Mouse (Mus musculus) intestine, embryonic 16.5 days (tissue): ENCODE data around the gene Glt6d1. TPM values are rescaled to one million over a fixed set of nuclear protein-coding genes. Genes with fewer than 3 reads are reported as not detected.

ENCODE experiments used
- ATAC-seq: fragments of 200-750 bp; cut with Nextera tagmentation; 2 replicates; pipeline ENCODE4 v1.8.0; 2017; ENCODE audit warnings: moderate TSS enrichment, moderate library complexity
- H3K27ac ChIP-seq: fragments of 300-500 bp; sonication (generic); 2 replicates; pipeline ENCODE4 v1.5.1; 2014; ENCODE audit warnings: mild to moderate bottlenecking, low read length
- H3K27me3 ChIP-seq: fragments of 300-500 bp; sonication (generic); replicated peaks from 2 replicates; pipeline ENCODE4 v1.6.1; 2014; ENCODE audit warnings: low read length, control low read depth, mixed read lengths; ENCODE audit not compliant: control insufficient read depth, insufficient read depth
- H3K36me3 ChIP-seq: fragments of 300-500 bp; sonication (generic); 2 replicates; pipeline ENCODE4 v1.6.1; 2014; ENCODE audit warnings: low read length, control low read depth; ENCODE audit not compliant: control insufficient read depth, insufficient read depth
- H3K4me1 ChIP-seq: fragments of 300-500 bp; sonication (generic); 2 replicates; pipeline ENCODE4 v1.6.1; 2014; ENCODE audit warnings: low read length, control low read depth, mixed read lengths; ENCODE audit not compliant: control insufficient read depth, insufficient read depth
- H3K4me2 ChIP-seq: fragments of 300-500 bp; sonication (generic); 2 replicates; pipeline ENCODE4 v1.6.1; 2014; ENCODE audit warnings: low read depth, low read length, control low read depth
- H3K4me3 ChIP-seq: fragments of 300-500 bp; sonication (generic); 2 replicates; pipeline ENCODE4 v1.5.1; 2014; ENCODE audit warnings: mild to moderate bottlenecking, low read length
- H3K9ac ChIP-seq: fragments of 300-500 bp; sonication (generic); 2 replicates; pipeline ENCODE4 v1.6.1; 2014; ENCODE audit warnings: low read depth, low read length
- H3K9me3 ChIP-seq: fragments of 300-500 bp; sonication (generic); 2 replicates; pipeline ENCODE4 v1.6.1; 2016; ENCODE audit warnings: low read length, control low read depth; ENCODE audit not compliant: control insufficient read depth
- WGBS: fragments of 180-500 bp; shearing (Covaris S2); extraction: QIAGEN DNeasy Blood & Tissue Kit; methylation state at CpG from one replicate; pipeline ENCODE4 v1.1.7; 2014; 5-methylcytosine and 5-hydroxymethylcytosine counted together
- polyA plus RNA-seq: library from polyadenylated mRNA; unstranded; fragments of >200 nt; fragmentation: Nextera tagmentation; extraction: Ambion mirVana; gene quantifications from 2 replicates; pipeline ENCODE4 v1.2.1, GENCODE M21; 2015

Glt6d1 gene
- polyA plus RNA-seq, 1 experiment from 2014 or later, result not detected

- H3K27me3 ChIP-seq, result no peaks in the 10 kb centered on the region
- no peak for ATAC-seq
These were observed 38.9 kb downstream of the Glt6d1 start, which contains the start of gene Lcn11 for GRCm38 (mm10) chr2:25776717-25777116. Gene Lcn11 (plus strand): TSS chr2:25777017.

GRCm38 (mm10) chr2:25775991-25776390 is 39.7 kb downstream of the Glt6d1 start:
- WGBS, result 78% methylated on average over 3 of the region's 3 CpGs
- H3K27ac ChIP-seq, result no peak overlapping the region
- no peaks in the 10 kb centered on the region for H3K4me1 ChIP-seq
- no peaks in the 10 kb centered on the region for H3K36me3 ChIP-seq
- H3K4me2 ChIP-seq, result no peak overlapping the region
- no peak overlapping the region for H3K4me3 ChIP-seq
- H3K27me3 ChIP-seq, result no peaks in the 10 kb centered on the region
- ATAC-seq, result no peak
- H3K9me3 ChIP-seq, result no peaks in the 10 kb centered on the region
- H3K9ac ChIP-seq, result no peak overlapping the region

More at GRCm38 (mm10) chr2:25776717-25777116, 38.9 kb downstream of the Glt6d1 start, which contains the start of gene Lcn11:
- no peak within 1 kb of the TSS for H3K4me3 ChIP-seq
- H3K27ac ChIP-seq, result no peak within 1 kb of the TSS
- H3K4me2 ChIP-seq, result no peak within 1 kb of the TSS
- H3K36me3 ChIP-seq, result no peaks in the 10 kb centered on the region
- no peaks in the 10 kb centered on the region for H3K4me1 ChIP-seq
- WGBS, result 78% methylated on average over 1 of the region's 1 CpGs
- no peaks in the 10 kb centered on the region for H3K9me3 ChIP-seq
- no peak within 1 kb of the TSS for H3K9ac ChIP-seq

GRCm38 (mm10) chr2:25774640-25775039 is 41.0 kb downstream of the Glt6d1 start:
- 71% methylated on average over 2 of the region's 2 CpGs for whole genome bisulfite sequencing
- Histone ChIP-seq H3K9ac (no peak overlapping the region), H3K9me3 (no peaks in the 10 kb centered on the region), H3K36me3 (no peaks in the 10 kb centered on the region), H3K4me1 (no peaks in the 10 kb centered on the region), H3K27me3 (no peaks in the 10 kb centered on the region), H3K4me3 (no peak overlapping the region), H3K4me2 (no peak overlapping the region), H3K27ac (no peak overlapping the region)
- no peak for ATAC-seq

DNA sequence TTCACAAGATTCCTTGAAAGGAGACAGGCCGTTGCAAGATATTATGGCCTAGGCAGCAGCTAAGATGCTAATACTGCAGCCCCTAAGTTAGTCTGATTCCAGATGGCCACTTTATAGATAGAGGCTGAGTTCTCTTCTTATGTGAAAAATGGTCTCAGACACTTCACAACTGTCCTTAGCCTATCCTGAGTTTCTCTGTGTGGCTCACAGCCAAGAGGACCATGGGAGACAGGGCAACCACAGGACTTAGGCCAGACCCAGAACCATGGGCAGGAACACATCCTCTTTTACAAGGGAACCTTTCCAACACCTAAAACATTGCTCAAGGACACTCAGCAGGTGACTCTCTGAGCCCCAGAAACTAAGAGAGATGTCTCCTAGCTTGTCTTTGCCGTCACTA is 42.1 kb downstream of the Glt6d1 start:
- Histone ChIP-seq H3K9ac (no peak overlapping the region), H3K4me2 (no peak overlapping the region), H3K4me1 (no peaks in the 10 kb centered on the region), H3K4me3 (no peak overlapping the region), H3K27ac (no peak overlapping the region), H3K27me3 (no peaks in the 10 kb centered on the region), H3K9me3 (no peaks in the 10 kb centered on the region), H3K36me3 (no peaks in the 10 kb centered on the region)
- 88% methylated on average over 2 of the region's 2 CpGs for WGBS
- no peak for ATAC-seq

DNA sequence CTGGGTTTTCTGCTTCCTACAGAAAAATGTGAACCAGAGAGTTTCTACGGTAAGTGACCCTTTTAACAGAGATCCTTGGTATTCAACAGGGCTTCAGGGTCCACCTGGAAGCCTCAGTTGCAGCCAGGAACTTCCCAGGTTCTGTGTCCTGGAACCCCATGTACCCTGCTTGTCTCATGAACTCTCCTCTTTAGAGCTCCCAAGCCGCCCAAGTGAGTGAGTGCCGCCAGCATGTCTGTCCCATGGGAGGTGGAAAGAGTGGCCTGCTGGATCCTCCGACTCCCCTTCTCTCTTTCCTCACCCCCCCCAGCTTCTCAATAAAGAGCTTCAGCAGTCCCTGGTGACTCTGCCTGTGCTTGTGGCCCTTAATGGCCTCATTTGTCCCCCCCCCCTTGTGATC is 47.9 kb downstream of the Glt6d1 start:
- 71% methylated on average over 4 of the region's 4 CpGs for WGBS
- Histone ChIP-seq H3K4me3 (no peak overlapping the region), H3K9me3 (no peaks in the 10 kb centered on the region), H3K4me1 (no peaks in the 10 kb centered on the region), H3K36me3 (no peaks in the 10 kb centered on the region), H3K27me3 (no peaks in the 10 kb centered on the region), H3K4me2 (no peak overlapping the region), H3K27ac (no peak overlapping the region), H3K9ac (no peak overlapping the region)
- ATAC-seq, result no peak

DNA sequence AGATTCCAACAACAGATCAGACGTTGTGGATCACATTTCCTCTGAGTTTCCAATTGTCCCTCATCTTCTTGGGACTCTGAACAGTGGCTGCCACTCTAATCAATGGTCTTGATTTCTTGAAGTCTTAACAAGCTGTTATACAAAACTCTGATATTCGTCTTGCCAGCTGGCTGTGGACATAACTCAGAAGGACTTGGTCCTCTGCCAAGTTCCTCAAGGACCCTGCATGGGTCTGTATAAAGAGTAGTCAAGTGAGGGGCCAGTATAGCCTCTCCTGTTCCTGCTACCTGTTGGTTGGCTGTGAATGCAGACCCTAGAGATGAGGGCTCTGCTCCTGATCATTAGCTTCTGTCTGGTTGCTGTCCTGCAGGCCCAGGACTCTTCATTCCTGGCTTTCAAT is 50.4 kb downstream of the Glt6d1 start, which contains the start of gene Lcn3:
Gene Lcn3, plus strand, starts transcription at position 301 of the 400 bp plus-strand sequence.
- Histone ChIP-seq H3K4me3 (no peak within 1 kb of the TSS), H3K9ac (no peak within 1 kb of the TSS), H3K27me3 (no peaks in the 10 kb centered on the region), H3K4me2 (no peak within 1 kb of the TSS), H3K27ac (no peak within 1 kb of the TSS), H3K36me3 (no peaks in the 10 kb centered on the region), H3K9me3 (no peaks in the 10 kb centered on the region), H3K4me1 (no peaks in the 10 kb centered on the region)
- no peak for ATAC-seq
- WGBS, result 42% methylated on average over 2 of the region's 2 CpGs

DNA sequence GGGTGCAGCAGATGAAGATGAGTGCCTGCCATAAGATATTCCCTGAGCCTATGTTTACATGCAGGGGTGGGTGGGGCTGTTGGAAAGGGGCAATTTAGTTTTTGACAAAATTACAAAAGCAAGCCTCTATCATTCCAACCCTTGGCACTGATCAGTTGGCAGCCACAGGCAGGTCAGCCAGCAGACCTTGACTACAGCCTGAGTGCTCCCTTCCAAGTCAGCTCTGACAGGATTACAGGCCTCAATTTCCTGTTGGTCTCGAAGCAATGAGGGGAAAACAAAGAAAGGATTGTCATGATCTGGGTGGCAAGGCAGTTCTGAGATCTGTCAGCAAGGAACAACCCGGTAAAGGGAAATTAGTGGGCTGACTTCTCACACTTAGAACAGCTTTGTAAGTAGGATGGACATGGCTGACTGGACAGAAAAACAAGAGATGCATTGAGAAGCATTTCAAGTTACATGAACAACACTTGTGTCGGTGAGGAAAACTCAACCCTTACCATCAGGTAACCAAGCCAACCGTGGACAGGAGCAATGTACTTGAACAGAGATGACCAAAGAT is 57.5 kb downstream of the Glt6d1 start:
- no peak for ATAC-seq
- no peak overlapping the region for H3K27ac ChIP-seq
- WGBS, result 63% methylated on average over 4 of the region's 4 CpGs

GRCm38 (mm10) chr2:25754201-25754600 is 61.4 kb downstream of the Glt6d1 start:
- H3K27ac ChIP-seq, result no peak overlapping the region
- no peak overlapping the region for H3K4me2 ChIP-seq
- H3K9me3 ChIP-seq, result no peaks in the 10 kb centered on the region
- no peaks in the 10 kb centered on the region for H3K4me1 ChIP-seq
- no peak for ATAC-seq
- H3K9ac ChIP-seq, result no peak overlapping the region
- no peak overlapping the region for H3K4me3 ChIP-seq
- H3K27me3 ChIP-seq, result no peaks in the 10 kb centered on the region
- H3K36me3 ChIP-seq, result no peaks in the 10 kb centered on the region
- 88% methylated on average over 1 of the region's 1 CpGs for WGBS

More for the DNA sequence above, 57.5 kb downstream of the Glt6d1 start:
- no peaks in the 10 kb centered on the region for H3K4me1 ChIP-seq
- no peaks in the 10 kb centered on the region for H3K36me3 ChIP-seq
- H3K4me3 ChIP-seq, result no peak overlapping the region
- H3K9ac ChIP-seq, result no peak overlapping the region
- H3K27me3 ChIP-seq, result no peaks in the 10 kb centered on the region
- H3K4me2 ChIP-seq, result no peak overlapping the region
- H3K9me3 ChIP-seq, result no peaks in the 10 kb centered on the region
